ENCODE assay signal across 16 mouse cellular contexts in genomic region chr5:53187245-53187644, GRCm38 (mm10). TPM values are rescaled to one million over a fixed set of nuclear protein-coding genes. Genes with fewer than 3 reads are reported as not detected.
DNase-seq lines count a peak whose midpoint lies in the region; ATAC-seq and TF ChIP-seq lines count a peak whose summit lies in the region.
"Had no signal": no experiment of that assay in that cellular context is flagged by ENCODE, and none has a peak within 500 bp of the region (broad histone marks: within the 10 kb centered on the region; RNA-seq: fewer than 3 reads in every experiment).

No protein-coding gene starts in this region.

- no peak for TF ChIP-seq CTCF in liver, adult 2 months (IDR thresholded peaks at IDR 0.05; ENCODE audit: low read depth, low read length)

- no peaks in the 10 kb centered on the region for H3K36me3 ChIP-seq in hindbrain, embryonic 13.5 days
- no peaks in the 10 kb centered on the region for H3K36me3 ChIP-seq in hindbrain, embryonic 11.5 days (ENCODE audit: control insufficient read depth, insufficient read depth, low read length)
- peaks cover 23% of the 10 kb centered on the region for H3K36me3 ChIP-seq in liver, adult 2 months (ENCODE audit: control insufficient read depth, insufficient read depth, low read length)
- no peaks in the 10 kb centered on the region for H3K36me3 ChIP-seq in liver, embryonic 12.5 days
- H3K36me3 ChIP-seq in macrophage (ENCODE audit: inconsistent target), result no peaks in the 10 kb centered on the region
- H3K36me3 ChIP-seq: heart, embryonic 15.5 days; limb, embryonic 12.5 days; neural tube, embryonic 12.5 days had no signal

- 76% methylated on average over 10 of the region's 10 CpGs for WGBS in hindbrain, embryonic 13.5 days
- WGBS in hindbrain, embryonic 11.5 days, result 82% methylated on average over 10 of the region's 10 CpGs
- WGBS in liver, adult 2 months, result 70% methylated on average over 10 of the region's 10 CpGs
- WGBS in liver, embryonic 12.5 days (ENCODE audit: insufficient replicate concordance), result 61% methylated on average over 10 of the region's 10 CpGs
- 77% methylated on average over 10 of the region's 10 CpGs for WGBS in macrophage (ENCODE audit: missing documents)

- no peak overlapping the region for H3K4me2 ChIP-seq in hindbrain, embryonic 13.5 days
- no peak overlapping the region for H3K4me2 ChIP-seq in hindbrain, embryonic 11.5 days (replicated peaks; ENCODE audit: low read depth, low read length)
- H3K4me2 ChIP-seq in liver, embryonic 12.5 days, result no peak overlapping the region
- H3K4me2 ChIP-seq: heart, embryonic 15.5 days; kidney, embryonic 15.5 days; limb, embryonic 12.5 days; lung, embryonic 14.5 days; midbrain, embryonic 11.5 days; neural tube, embryonic 12.5 days had no signal

- no peak overlapping the region for H3K9ac ChIP-seq in hindbrain, embryonic 13.5 days
- no peak overlapping the region for H3K9ac ChIP-seq in hindbrain, embryonic 11.5 days (ENCODE audit: low read depth, low read length)
- H3K9ac ChIP-seq in liver, adult 2 months (ENCODE audit: low read depth, low read length), result no peak overlapping the region
- H3K9ac ChIP-seq in liver, embryonic 12.5 days, result no peak overlapping the region
- H3K9ac ChIP-seq: heart, embryonic 15.5 days; kidney, embryonic 15.5 days; limb, embryonic 12.5 days; lung, embryonic 14.5 days; neural tube, embryonic 12.5 days had no signal

- 0 out of 2 replicates have a peak overlapping the region, but pooled peaks have one; percentile 2 for H3K27ac ChIP-seq in hindbrain, embryonic 13.5 days
- no peak overlapping the region for H3K27ac ChIP-seq in hindbrain, embryonic 11.5 days (ENCODE audit: low read depth, low read length)
- no peak overlapping the region for H3K27ac ChIP-seq in liver, adult 2 months (replicated peaks; ENCODE audit: insufficient read depth, low read depth, low read length)
- H3K27ac ChIP-seq in liver, embryonic 12.5 days, result no peak overlapping the region
- H3K27ac ChIP-seq in macrophage, result peak overlapping the region; percentile 58; the same call in 1 of the 2 replicates
- H3K27ac ChIP-seq: heart, embryonic 15.5 days; kidney, embryonic 15.5 days; limb, embryonic 12.5 days; neural tube, embryonic 12.5 days had no signal

- ATAC-seq in hindbrain, embryonic 13.5 days (ENCODE audit: low FRiP score), result no peak
- ATAC-seq in hindbrain, embryonic 11.5 days (ENCODE audit: low FRiP score), result no peak
- no peak for ATAC-seq in liver, embryonic 12.5 days
- no peak for ATAC-seq in megakaryocyte-erythroid progenitor cell, adult 5-6 weeks (replicated peaks; ENCODE audit: low FRiP score, low TSS enrichment, poor library complexity, severe bottlenecking)
- ATAC-seq: activated CD4-positive, CD25-positive, alpha-beta regulatory T cell, adult 4 months had no signal

- no peak for TF ChIP-seq POLR2A in liver, adult 2 months (IDR thresholded peaks at IDR 0.05; ENCODE audit: extremely low read depth, insufficient read depth, low read length)

- no peaks in the 10 kb centered on the region; the same call in 1 of the 2 replicates for H3K79me2 ChIP-seq in liver, adult 2 months (ENCODE audit: control insufficient read depth, insufficient read depth, low read length)
- no peaks in the 10 kb centered on the region for H3K79me2 ChIP-seq in macrophage (ENCODE audit: inconsistent target)

- DNase-seq in adrenal gland, adult (ENCODE audit: inconsistent age in 2 of 2, low spot score in 1 of 2), result peak; percentile 57 to 76
- DNase-seq in adrenal gland, postnatal 4 days (ENCODE audit: low spot score in 2 of 2), result no peak
- no peak for DNase-seq in hindbrain, embryonic 11.5 days (ENCODE audit: low spot score)
- DNase-seq in liver, adult 2 months (ENCODE audit: extremely low read depth, low read depth, low spot score), result peak; percentile 47
- DNase-seq: gastrocnemius, postnatal 25 days; lung, embryonic 14.5 days had no signal

- peaks cover 4% of the 10 kb centered on the region; the same call in 1 of the 2 replicates for H3K4me1 ChIP-seq in hindbrain, embryonic 13.5 days (replicated peaks)
- H3K4me1 ChIP-seq in hindbrain, embryonic 11.5 days (replicated peaks; ENCODE audit: control insufficient read depth, insufficient read depth, low read length), result no peaks in the 10 kb centered on the region
- no peaks in the 10 kb centered on the region for H3K4me1 ChIP-seq in liver, adult 2 months (ENCODE audit: control insufficient read depth, insufficient read depth, low read length)
- no peaks in the 10 kb centered on the region for H3K4me1 ChIP-seq in liver, embryonic 12.5 days
- H3K4me1 ChIP-seq: limb, embryonic 12.5 days; neural tube, embryonic 12.5 days had no signal

- H3K4me3 ChIP-seq in hindbrain, embryonic 13.5 days, result no peak overlapping the region
- no peak overlapping the region for H3K4me3 ChIP-seq in hindbrain, embryonic 11.5 days (ENCODE audit: low read depth, low read length)
- H3K4me3 ChIP-seq in liver, adult 2 months (ENCODE audit: insufficient read depth, low read depth, low read length), result no peak overlapping the region
- no peak overlapping the region for H3K4me3 ChIP-seq in liver, embryonic 12.5 days
- no peak overlapping the region for H3K4me3 ChIP-seq in macrophage (ENCODE audit: inconsistent target)
- H3K4me3 ChIP-seq: heart, embryonic 15.5 days; kidney, embryonic 15.5 days; limb, embryonic 12.5 days; neural tube, embryonic 12.5 days had no signal

- no peaks in the 10 kb centered on the region for H3K27me3 ChIP-seq in hindbrain, embryonic 13.5 days
- H3K27me3 ChIP-seq in hindbrain, embryonic 11.5 days (ENCODE audit: control insufficient read depth, insufficient read depth, low read length), result no peaks in the 10 kb centered on the region
- H3K27me3 ChIP-seq in liver, adult 2 months (ENCODE audit: control insufficient read depth, insufficient read depth, low read length), result no peaks in the 10 kb centered on the region
- H3K27me3 ChIP-seq in liver, embryonic 12.5 days (replicated peaks), result no peaks in the 10 kb centered on the region
- H3K27me3 ChIP-seq: heart, embryonic 15.5 days; kidney, embryonic 15.5 days; limb, embryonic 12.5 days; neural tube, embryonic 12.5 days had no signal

- no peaks in the 10 kb centered on the region for H3K9me3 ChIP-seq in hindbrain, embryonic 13.5 days
- H3K9me3 ChIP-seq in hindbrain, embryonic 11.5 days (ENCODE audit: control insufficient read depth, low read length), result no peaks in the 10 kb centered on the region
- no peaks in the 10 kb centered on the region for H3K9me3 ChIP-seq in liver, embryonic 12.5 days (replicated peaks)
- H3K9me3 ChIP-seq: heart, embryonic 15.5 days; kidney, embryonic 15.5 days; limb, embryonic 12.5 days; neural tube, embryonic 12.5 days had no signal

RNA-seq across cellular contexts. Expression of gene Sel1l3, which starts 26.5 kb away (rescaled TPM):
- total RNA-seq in adrenal gland, postnatal 4 days (2021), result 1 to 10 TPM; 7.0 to 8.0 TPM
- 4.4 and 5.2 TPM in 2 replicates for polyA plus RNA-seq in hindbrain, embryonic 13.5 days (2015; fragmentation: Nextera tagmentation; extraction: Ambion mirVana)
- 2.7 and 3.7 TPM in 2 replicates for polyA plus RNA-seq in hindbrain, embryonic 11.5 days (2014; fragmentation: Nextera tagmentation; extraction: Ambion mirVana)
- total RNA-seq in liver, adult 2 months (2014; rRNA removed), result 8.1 and 8.2 TPM in 2 replicates
- 1.8 and 4.9 TPM in 2 replicates for polyA plus RNA-seq in liver, adult 2 months (2012; rRNA removed)
- polyA plus RNA-seq in liver, embryonic 12.5 days (2016; fragmentation: Nextera tagmentation; extraction: Ambion mirVana), result 0.10 and 0.11 TPM in 2 replicates
- total RNA-seq in macrophage (2018; cell fraction: chromatin; rRNA removed), result 1 to 10 TPM; 3.0 to 9.5 (median 5.6) TPM
- total RNA-seq in macrophage (2018; cell fraction: cytosol; rRNA removed), result 1 to 10 TPM; 1.2 to 4.0 (median 2.2) TPM
- 10 to 100 TPM in 1 of 26 experiments, 1 to 10 TPM in 25; 2.5 to 12.8 (median 3.6) TPM for total RNA-seq in macrophage (2018; cell fraction: nucleus; rRNA removed)
- polyA plus RNA-seq in macrophage (2018), result 2.2 to 4.1 TPM (median 3.3 TPM) in 3 replicates
- not detected in 2 replicates for total RNA-seq in megakaryocyte-erythroid progenitor cell, adult 5-6 weeks (2014; fragmentation: Nextera tagmentation)
- not detected in 2 replicates for total RNA-seq in megakaryocyte-erythroid progenitor cell, adult 5-6 weeks (2017)
- polyA plus RNA-seq: activated CD4-positive, CD25-positive, alpha-beta regulatory T cell, adult 4 months had no signal

Comparison
In these comparisons a context has a peak if more than half of its experiments do, and no peak if none do; other contexts are left out.
1. DNase-seq: peak in adrenal gland, adult (2 of 2) and liver, adult 2 months (single experiment); none in adrenal gland, postnatal 4 days (0 of 2) and hindbrain, embryonic 11.5 days (single experiment).
2. H3K27ac ChIP-seq: peak in hindbrain, embryonic 13.5 days (single experiment) and macrophage (single experiment); none in hindbrain, embryonic 11.5 days (single experiment), liver, adult 2 months (single experiment) and liver, embryonic 12.5 days (single experiment).